Mouse (Mus musculus) embryonic facial prominence, embryonic 14.5 days (tissue): ENCODE measurements around the gene Nob1. TPM values are rescaled to one million over a fixed set of nuclear protein-coding genes. Genes with fewer than 3 reads are reported as not detected.

Source experiments
- ATAC-seq: fragments of 200-750 bp; cut with Nextera tagmentation; 2 replicates; pipeline ENCODE4 v1.8.0; 2017; ENCODE audit warnings: low read depth, moderate number of reproducible peaks, moderate TSS enrichment
- DNase-seq: peaks from one replicate; pipeline ENCODE4 v3.0.0-alpha.2; 2015; ENCODE audit warnings: low spot score
- H3K27ac ChIP-seq: fragments of 300-500 bp; sonication (generic); replicated peaks from 2 replicates; pipeline ENCODE4 v1.5.1; 2014; ENCODE audit warnings: low read depth, mild to moderate bottlenecking, low read length, moderate library complexity
- H3K27me3 ChIP-seq: fragments of 300-500 bp; sonication (generic); replicated peaks from 2 replicates; pipeline ENCODE4 v1.6.1; 2014; ENCODE audit warnings: low read length; ENCODE audit not compliant: control insufficient read depth, insufficient read depth
- H3K36me3 ChIP-seq: fragments of 300-500 bp; sonication (generic); 2 replicates; pipeline ENCODE4 v1.6.1; 2014; ENCODE audit warnings: low read length, mixed read lengths; ENCODE audit not compliant: control insufficient read depth, insufficient read depth
- H3K4me1 ChIP-seq: fragments of 300-500 bp; sonication (generic); 2 replicates; pipeline ENCODE4 v1.6.1; 2014; ENCODE audit warnings: antibody characterized with exemption, low read length; ENCODE audit not compliant: control insufficient read depth, insufficient read depth
- H3K4me2 ChIP-seq: fragments of 300-500 bp; sonication (generic); 2 replicates; pipeline ENCODE4 v1.6.1; 2014; ENCODE audit warnings: low read depth, mild to moderate bottlenecking, low read length, moderate library complexity, mixed read lengths
- H3K4me3 ChIP-seq: fragments of 300-500 bp; sonication (generic); 2 replicates; pipeline ENCODE4 v1.5.1; 2014; ENCODE audit warnings: low read depth, mild to moderate bottlenecking, low read length
- H3K9ac ChIP-seq: fragments of 300-500 bp; sonication (generic); 2 replicates; pipeline ENCODE4 v1.6.1; 2014; ENCODE audit warnings: low read depth, mild to moderate bottlenecking, low read length, moderate library complexity, mixed read lengths
- H3K9me3 ChIP-seq: fragments of 300-500 bp; sonication (generic); 2 replicates; pipeline ENCODE4 v1.6.1; 2016; ENCODE audit warnings: low read length; ENCODE audit not compliant: control insufficient read depth
- WGBS: fragments of 180-500 bp; shearing (Covaris S2); extraction: QIAGEN DNeasy Blood & Tissue Kit; methylation state at CpG from one replicate; pipeline ENCODE4 v1.1.7; 2014; 5-methylcytosine and 5-hydroxymethylcytosine counted together
- polyA plus RNA-seq: library from polyadenylated mRNA; unstranded; fragments of >200 nt; fragmentation: Nextera tagmentation; extraction: Ambion mirVana; gene quantifications from 2 replicates; pipeline ENCODE4 v1.2.1, GENCODE M21; 2014

The Nob1 gene
- 42.7 and 42.8 TPM in 2 replicates for polyA plus RNA-seq

DNA sequence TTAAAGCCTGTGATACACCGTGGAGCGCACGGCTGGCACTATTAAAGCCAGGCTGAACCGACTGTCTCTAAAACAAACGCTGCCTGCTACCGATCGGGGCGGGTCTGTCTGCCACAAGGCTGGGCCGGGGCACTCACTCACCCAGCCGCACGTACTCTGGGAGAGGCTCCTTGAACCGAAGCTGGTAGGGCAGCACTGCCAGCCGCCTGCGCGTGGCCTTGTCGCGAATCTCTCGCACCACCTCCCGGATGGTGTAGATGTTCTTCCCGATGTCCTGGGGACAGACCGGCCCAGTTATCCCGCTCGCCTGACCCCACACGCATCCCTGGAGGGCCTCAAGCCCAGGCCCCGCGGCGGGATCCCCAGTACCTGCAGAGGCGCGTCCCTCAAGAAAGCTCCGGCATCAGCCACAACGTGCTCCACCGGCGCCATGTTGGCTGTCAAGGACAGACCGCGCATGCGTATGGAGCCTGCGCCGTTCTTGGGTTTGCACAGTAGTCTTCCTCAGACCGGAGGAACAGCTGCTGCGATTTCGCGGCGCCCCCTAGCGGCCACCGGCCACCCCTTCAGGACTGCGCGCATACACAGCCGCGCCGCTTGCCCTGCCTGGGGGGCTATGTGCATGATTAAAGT lies at the start of gene Nob1:
TSS of gene Nob1 (minus strand) at position 455 of the 633 bp plus-strand sequence.
- peaks cover 12% of the 10 kb centered on the region for H3K4me1 ChIP-seq
- peak within 1 kb of the TSS; percentile 10; the same call in 1 of the 2 replicates for H3K27ac ChIP-seq
- ATAC-seq = peak; percentile 100
- peak; percentile 98 for DNase-seq
- peak within 1 kb of the TSS; percentile 78 for H3K4me3 ChIP-seq
- H3K4me2 ChIP-seq = peak within 1 kb of the TSS; percentile 83
- no peaks in the 10 kb centered on the region for H3K27me3 ChIP-seq
- no peaks in the 10 kb centered on the region for H3K9me3 ChIP-seq
- H3K36me3 ChIP-seq = peaks cover 35% of the 10 kb centered on the region
- WGBS = 0% methylated on average over 43 of the region's 50 CpGs
- H3K9ac ChIP-seq = peak within 1 kb of the TSS; percentile 89

DNA sequence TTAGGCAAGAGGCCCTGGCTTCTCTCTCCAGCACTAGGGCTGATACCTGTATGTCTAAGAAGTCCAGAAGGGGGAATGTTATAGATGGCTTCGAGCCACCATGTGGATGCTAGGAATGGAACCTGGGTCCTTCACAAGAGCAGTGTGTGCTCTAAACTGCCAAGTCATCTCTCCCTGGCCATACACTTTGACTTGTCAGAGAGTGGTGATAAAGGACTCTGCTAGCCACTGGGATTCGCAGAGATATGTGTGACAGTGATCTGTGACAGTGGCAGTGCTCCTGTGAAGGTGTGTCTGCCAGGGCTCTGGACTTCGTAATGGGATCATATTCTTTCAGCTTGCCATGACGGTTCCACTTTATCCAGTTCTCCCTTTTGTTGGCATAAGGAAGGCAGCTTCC lies 48.5 kb upstream of the Nob1 start:
- 88% methylated on average over 4 of the region's 4 CpGs for WGBS
- Histone ChIP-seq H3K4me1 (peaks cover 4% of the 10 kb centered on the region; the same call in 1 of the 2 replicates), H3K27ac (peak overlapping the region; percentile 80), H3K36me3 (no peaks in the 10 kb centered on the region), H3K4me3 (no peak overlapping the region), H3K27me3 (no peaks in the 10 kb centered on the region), H3K9me3 (no peaks in the 10 kb centered on the region), H3K4me2 (no peak overlapping the region), H3K9ac (no peak overlapping the region)
- DNase-seq (no peak), ATAC-seq (no peak)

DNA sequence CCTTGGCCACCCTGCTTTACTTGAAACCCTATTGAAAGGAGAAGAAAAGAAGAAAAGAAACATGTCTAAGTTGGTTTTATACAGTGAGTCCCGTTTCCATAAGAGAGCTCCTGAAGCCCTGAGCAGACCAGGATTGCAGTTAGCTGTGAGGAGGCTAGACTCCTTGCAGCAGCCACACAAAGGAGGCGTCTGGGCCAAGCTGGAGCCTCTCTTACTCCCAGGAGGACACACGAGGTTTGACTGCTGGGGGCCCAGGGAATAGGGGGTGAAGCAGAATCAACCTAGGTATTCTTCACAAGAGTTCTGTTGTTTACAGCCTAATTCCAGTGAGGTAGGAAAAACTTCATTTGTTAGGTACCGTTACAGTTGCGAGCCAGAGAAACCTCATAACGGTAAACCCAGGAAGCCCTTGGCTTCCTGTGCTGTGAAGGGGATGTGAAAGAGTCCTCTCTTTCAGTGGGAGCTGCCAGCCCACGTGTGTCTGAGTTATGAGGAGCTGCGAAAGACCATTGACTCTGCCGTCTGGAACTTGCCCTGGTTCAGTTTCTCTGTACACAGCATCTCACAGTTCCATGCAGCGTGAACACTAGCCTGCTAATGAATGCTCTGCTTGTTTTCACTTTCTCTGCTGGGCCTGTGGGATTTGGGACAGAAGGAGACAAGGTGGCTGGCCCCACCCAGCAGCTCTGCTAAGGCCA lies 47.7 kb upstream of the Nob1 start:
- Histone ChIP-seq H3K27me3 (no peaks in the 10 kb centered on the region), H3K4me3 (no peak overlapping the region), H3K27ac (peak overlapping the region; percentile 80), H3K9ac (no peak overlapping the region), H3K36me3 (0 out of 2 replicates have a peak, but pooled peaks cover 3% of the 10 kb centered on the region), H3K4me2 (no peak overlapping the region), H3K4me1 (peaks cover 4% of the 10 kb centered on the region; the same call in 1 of the 2 replicates), H3K9me3 (no peaks in the 10 kb centered on the region)
- peak; percentile 58 for ATAC-seq
- WGBS = 52% methylated on average over 10 of the region's 10 CpGs
- peak; percentile 68 for DNase-seq

DNA sequence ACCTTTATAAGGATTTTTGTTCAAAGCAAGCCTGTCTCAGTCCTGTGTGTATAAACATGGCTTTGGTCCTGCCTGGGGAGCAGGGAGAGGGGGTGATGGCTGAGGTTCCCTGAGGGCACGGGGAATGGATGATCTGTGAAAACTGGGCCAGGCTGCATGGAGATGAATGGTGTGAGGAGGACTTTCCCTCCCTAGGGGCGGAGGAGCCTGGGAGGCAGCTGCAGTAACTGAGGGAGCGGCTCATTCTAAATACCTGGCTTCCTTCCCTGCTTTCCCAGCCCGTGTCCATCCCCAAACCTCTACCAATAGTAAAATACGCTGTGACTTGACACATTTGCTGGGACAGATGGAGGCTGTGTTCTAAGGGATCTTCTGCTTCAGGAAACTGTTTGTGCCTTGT lies 45.5 kb upstream of the Nob1 start:
- Histone ChIP-seq H3K4me2 (no peak overlapping the region), H3K4me3 (no peak overlapping the region), H3K27ac (peak overlapping the region; percentile 84), H3K9ac (peak overlapping the region; percentile 32; the same call in 1 of the 2 replicates), H3K4me1 (peaks cover 4% of the 10 kb centered on the region; the same call in 1 of the 2 replicates), H3K27me3 (no peaks in the 10 kb centered on the region), H3K9me3 (no peaks in the 10 kb centered on the region), H3K36me3 (peaks cover 22% of the 10 kb centered on the region; the same call in 1 of the 2 replicates)
- no peak for DNase-seq
- no peak for ATAC-seq
- 64% methylated on average over 5 of the region's 5 CpGs for WGBS

DNA sequence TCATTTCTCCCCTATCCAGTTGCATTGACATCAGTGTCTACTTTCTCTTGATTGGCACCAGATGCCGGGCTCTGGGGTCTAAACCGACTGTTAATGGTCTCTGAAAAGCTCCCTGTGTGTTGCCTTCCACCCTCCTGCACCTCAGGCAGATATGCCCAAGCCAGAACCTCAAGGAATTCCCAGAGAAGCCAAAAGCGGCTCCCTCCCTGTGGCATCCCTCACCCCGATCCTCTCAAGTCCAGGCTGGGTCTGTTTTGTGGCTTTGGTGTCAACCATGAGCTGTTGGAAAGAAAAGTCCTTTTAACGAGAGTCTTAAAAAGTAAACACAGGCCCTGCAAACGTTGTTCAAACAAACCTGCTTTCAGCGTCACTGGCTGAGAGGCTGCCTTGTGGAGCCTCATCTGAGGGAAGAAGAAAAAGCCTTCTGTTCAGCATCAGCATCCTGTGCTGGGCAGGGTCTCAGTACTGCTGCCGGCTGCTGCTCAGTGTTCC lies 44.0 kb upstream of the Nob1 start:
- Histone ChIP-seq H3K27ac (peak overlapping the region; percentile 84), H3K4me2 (no peak overlapping the region), H3K4me1 (peaks cover 4% of the 10 kb centered on the region; the same call in 1 of the 2 replicates), H3K9ac (no peak overlapping the region), H3K27me3 (no peaks in the 10 kb centered on the region), H3K36me3 (peaks cover 24% of the 10 kb centered on the region), H3K4me3 (no peak overlapping the region), H3K9me3 (no peaks in the 10 kb centered on the region)
- 21% methylated on average over 8 of the region's 8 CpGs for WGBS
- ATAC-seq (peak; percentile 67), DNase-seq (peak; percentile 87)

DNA sequence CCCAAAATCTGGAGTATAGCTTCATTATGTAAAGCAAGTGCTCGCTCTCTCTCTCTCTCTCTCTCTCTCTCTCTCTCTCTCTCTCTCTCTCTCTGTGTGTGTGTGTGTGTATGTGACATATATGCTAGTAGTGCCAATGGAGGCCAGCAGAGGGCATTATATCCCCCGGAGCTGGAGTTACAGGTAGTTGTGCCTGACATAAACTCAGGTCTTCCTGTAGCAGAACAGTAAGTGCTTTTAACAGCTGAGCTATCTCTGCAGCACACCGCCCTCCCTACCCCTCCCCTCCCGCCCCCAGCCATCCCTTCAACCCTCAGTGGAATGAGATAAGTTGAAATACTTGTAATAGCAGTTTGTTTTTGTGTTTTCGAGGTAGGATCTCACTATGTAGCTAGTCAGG lies 41.8 kb upstream of the Nob1 start:
- peak overlapping the region; percentile 84 for H3K27ac ChIP-seq
- no peak for DNase-seq

DNA sequence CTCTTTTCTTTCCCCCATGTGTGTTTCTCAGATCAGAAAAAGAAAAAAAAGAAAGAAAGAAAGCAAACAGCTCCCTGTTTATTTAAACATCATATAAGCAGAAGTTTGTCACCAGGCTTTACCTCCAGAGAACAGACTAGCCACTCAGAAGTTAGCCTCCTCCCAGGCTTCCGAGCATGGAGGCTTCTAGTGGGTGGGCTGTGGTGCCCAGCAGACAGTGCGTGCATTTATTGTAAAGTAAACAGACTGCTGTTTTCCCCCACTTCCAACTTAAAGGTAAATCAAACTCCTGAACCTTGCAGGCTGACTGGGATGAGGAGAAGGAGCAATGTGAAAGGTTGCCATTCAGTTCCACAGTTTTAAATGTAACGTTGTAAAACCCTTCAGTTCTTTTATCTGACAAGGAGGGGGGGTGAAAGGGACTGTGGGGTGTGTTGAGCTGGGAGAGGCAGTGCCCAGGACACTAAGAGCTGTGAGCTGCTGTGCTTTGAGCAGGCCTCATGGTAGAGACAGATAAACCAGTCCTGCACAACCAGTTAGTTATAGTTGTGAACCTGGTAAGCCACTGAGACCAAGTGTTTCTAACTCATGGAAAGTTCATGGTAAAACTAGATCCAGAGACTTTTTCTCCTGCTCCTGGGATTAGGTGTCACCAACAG lies 40.6 kb upstream of the Nob1 start:
- 50% methylated on average over 3 of the region's 3 CpGs for WGBS
- H3K4me1 ChIP-seq = peaks cover 4% of the 10 kb centered on the region; the same call in 1 of the 2 replicates
- H3K27me3 ChIP-seq = no peaks in the 10 kb centered on the region
- no peak overlapping the region for H3K9ac ChIP-seq
- peak overlapping the region; percentile 77 for H3K27ac ChIP-seq
- ATAC-seq = peak; percentile 34; the same call in 1 of the 2 replicates
- no peak overlapping the region for H3K4me2 ChIP-seq
- peaks cover 35% of the 10 kb centered on the region for H3K36me3 ChIP-seq
- H3K9me3 ChIP-seq = no peaks in the 10 kb centered on the region
- DNase-seq = peak; percentile 48
- H3K4me3 ChIP-seq = no peak overlapping the region

More for the DNA sequence above, 41.8 kb upstream of the Nob1 start:
- no peaks in the 10 kb centered on the region for H3K9me3 ChIP-seq
- H3K36me3 ChIP-seq = peaks cover 30% of the 10 kb centered on the region
- H3K4me3 ChIP-seq = no peak overlapping the region
- no peak overlapping the region for H3K9ac ChIP-seq
- no peaks in the 10 kb centered on the region for H3K27me3 ChIP-seq
- H3K4me1 ChIP-seq = peaks cover 4% of the 10 kb centered on the region; the same call in 1 of the 2 replicates
- no peak overlapping the region for H3K4me2 ChIP-seq
- WGBS = 89% methylated on average over 5 of the region's 5 CpGs
- no peak for ATAC-seq

DNA sequence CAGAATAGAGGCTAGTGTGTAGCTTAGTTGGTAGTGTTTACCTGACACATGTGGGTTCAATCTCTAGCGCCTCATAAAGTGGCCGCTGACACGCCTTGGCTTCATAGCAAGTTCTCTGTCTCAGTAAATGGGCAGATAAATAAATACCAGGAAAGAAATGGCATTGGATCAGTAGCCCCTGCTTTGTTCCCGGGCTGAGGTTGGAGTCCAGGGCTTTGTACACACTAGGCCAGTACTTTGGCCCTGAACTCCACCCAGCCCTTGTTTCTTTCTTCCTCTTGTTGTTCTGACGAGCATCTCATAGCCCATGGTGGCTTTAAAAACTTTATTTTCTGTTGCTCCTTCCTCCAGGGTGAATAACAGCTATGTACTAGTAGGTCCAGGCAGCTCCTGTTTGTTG lies 37.6 kb upstream of the Nob1 start:
- Histone ChIP-seq H3K27ac (no peak overlapping the region), H3K4me1 (no peaks in the 10 kb centered on the region), H3K4me3 (no peak overlapping the region), H3K27me3 (no peaks in the 10 kb centered on the region), H3K9me3 (no peaks in the 10 kb centered on the region), H3K4me2 (no peak overlapping the region), H3K36me3 (peaks cover 43% of the 10 kb centered on the region), H3K9ac (no peak overlapping the region)
- ATAC-seq (no peak), DNase-seq (no peak)
- 96% methylated on average over 5 of the region's 5 CpGs for WGBS
